Mouse (Mus musculus) small intestine, adult 2 months (tissue): ENCODE results near the gene Flcn. TPM values are rescaled to one million over a fixed set of nuclear protein-coding genes. Genes with fewer than 3 reads are reported as not detected.

Source experiments
- H3K27ac ChIP-seq: fragments of 200-500 bp; 2 replicates; pipeline ENCODE4 v1.5.1; 2012; ENCODE audit warnings: low read depth, low read length, control low read depth, inconsistent platforms; ENCODE audit not compliant: insufficient read depth
- H3K27me3 ChIP-seq: fragments of 200-500 bp; 2 replicates; pipeline ENCODE4 v1.6.1; 2012; ENCODE audit warnings: mild to moderate bottlenecking, moderate library complexity, low read length, inconsistent platforms; ENCODE audit not compliant: control insufficient read depth, insufficient read depth
- H3K36me3 ChIP-seq: fragments of 200-500 bp; 2 replicates; pipeline ENCODE4 v1.6.1; 2012; ENCODE audit warnings: mild to moderate bottlenecking, low read length, control low read depth, inconsistent platforms; ENCODE audit not compliant: control insufficient read depth, insufficient read depth
- H3K4me1 ChIP-seq: fragments of 200-500 bp; 2 replicates; pipeline ENCODE4 v1.6.1; 2012; ENCODE audit warnings: low read length, inconsistent platforms, mixed read lengths; ENCODE audit not compliant: control insufficient read depth, insufficient read depth, insufficient read length
- H3K4me3 ChIP-seq: fragments of 200-500 bp; 2 replicates; pipeline ENCODE4 v1.5.1; 2012; ENCODE audit warnings: low read depth, mild to moderate bottlenecking, control low read depth, inconsistent platforms, low read length, moderate library complexity
- CTCF ChIP-seq: fragments of 200-500 bp; IDR thresholded peaks from 2 replicates; pipeline ENCODE4 v1.5.1; 2012; ENCODE audit warnings: low read depth, mild to moderate bottlenecking, control low read depth, inconsistent platforms, low read length, moderate library complexity, mixed read lengths; ENCODE audit not compliant: insufficient replicate concordance, insufficient read length; ENCODE audit errors: extremely low read depth
- POLR2A ChIP-seq: fragments of 200-500 bp; IDR thresholded peaks from 2 replicates; pipeline ENCODE4 v1.6.1; 2012; ENCODE audit warnings: low read depth, mild to moderate bottlenecking, control low read depth, inconsistent platforms, low read length, moderate library complexity
- WGBS: fragments of 180-500 bp; shearing (Covaris S2); methylation state at CpG from one replicate; pipeline ENCODE4 v1.1.7; 2018; 5-methylcytosine and 5-hydroxymethylcytosine counted together
- polyA plus RNA-seq: library from polyadenylated mRNA; depleted of rRNA; stranded (reverse); fragments of >200 nt; gene quantifications from 2 replicates; pipeline ENCODE4 v1.2.3, GENCODE M21; 2012

The Flcn gene
- polyA plus RNA-seq, 1 experiment: 23.8 TPM

GRCm38 (mm10) chr11:59804409-59805110 lies 5.3 kb downstream of the Flcn start:
- TF ChIP-seq CTCF (no peak), POLR2A (no peak)
- whole genome bisulfite sequencing: 96% methylated on average over 22 of the region's 22 CpGs

GRCm38 (mm10) chr11:59803516-59803915 lies 6.3 kb downstream of the Flcn start:
- Histone ChIP-seq H3K27ac (no peak overlapping the region), H3K36me3 (peaks cover 75% of the 10 kb centered on the region), H3K27me3 (no peaks in the 10 kb centered on the region), H3K4me1 (peaks cover 2% of the 10 kb centered on the region), H3K4me3 (no peak overlapping the region)
- no peak for TF ChIP-seq POLR2A
- TF ChIP-seq CTCF: no peak
- 92% methylated on average over 14 of the region's 14 CpGs for WGBS

More at GRCm38 (mm10) chr11:59804409-59805110, 5.3 kb downstream of the Flcn start:
- H3K27ac ChIP-seq: no peak overlapping the region
- no peaks in the 10 kb centered on the region for H3K27me3 ChIP-seq
- no peak overlapping the region for H3K4me3 ChIP-seq
- peaks cover 6% of the 10 kb centered on the region for H3K4me1 ChIP-seq
- peaks cover 66% of the 10 kb centered on the region for H3K36me3 ChIP-seq

DNA sequence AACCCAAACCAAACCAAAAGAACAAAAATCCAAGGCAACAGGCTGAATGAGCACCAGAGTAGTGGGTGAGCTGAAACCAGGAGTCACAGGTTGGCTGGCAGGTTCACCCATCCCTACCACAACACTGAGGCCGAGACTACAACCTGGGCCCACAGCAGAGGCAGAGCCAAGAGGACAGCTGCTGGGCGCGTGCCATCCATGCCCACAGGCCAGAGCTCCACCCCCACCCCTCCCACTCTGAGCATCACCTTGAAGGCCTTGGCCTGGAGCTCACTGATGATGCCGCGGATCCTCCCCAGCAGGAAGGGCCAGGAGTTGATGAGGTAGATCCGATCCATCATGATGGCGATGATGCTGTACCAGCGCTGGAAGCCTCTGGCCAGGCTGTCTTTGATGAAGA lies 7.9 kb downstream of the Flcn start:
- H3K27ac ChIP-seq: no peak overlapping the region
- no peak for TF ChIP-seq POLR2A
- TF ChIP-seq CTCF: no peak
- peaks cover 82% of the 10 kb centered on the region for H3K36me3 ChIP-seq
- H3K4me3 ChIP-seq: no peak overlapping the region
- H3K4me1 ChIP-seq: no peaks in the 10 kb centered on the region; the same call in 1 of the 2 replicates
- 92% methylated on average over 8 of the region's 8 CpGs for WGBS
- no peaks in the 10 kb centered on the region for H3K27me3 ChIP-seq

DNA sequence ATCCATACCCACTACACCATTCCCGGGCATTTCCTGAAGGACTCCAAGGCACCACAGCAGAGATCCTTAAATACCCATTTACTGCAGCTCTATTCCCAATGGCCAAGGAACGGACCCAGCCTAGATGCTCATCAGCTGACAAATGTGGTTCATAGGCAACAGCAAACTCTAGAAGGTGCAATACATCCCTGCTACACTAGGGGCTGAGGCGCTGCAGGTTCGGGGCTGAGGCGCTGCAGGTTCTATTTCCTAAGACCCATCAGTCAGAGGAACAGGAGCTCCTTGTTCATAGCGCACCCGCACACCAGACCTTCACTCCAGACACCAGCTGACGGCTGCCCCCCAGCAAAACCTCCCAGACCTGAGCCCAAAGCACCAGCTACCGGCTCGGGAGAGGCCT lies 9.4 kb downstream of the Flcn start:
- Histone ChIP-seq H3K27me3 (no peaks in the 10 kb centered on the region), H3K27ac (no peak overlapping the region), H3K36me3 (peaks cover 84% of the 10 kb centered on the region), H3K4me1 (no peaks in the 10 kb centered on the region), H3K4me3 (no peak overlapping the region)
- WGBS: 98% methylated on average over 10 of the region's 10 CpGs
- TF ChIP-seq CTCF (no peak), POLR2A (no peak)

DNA sequence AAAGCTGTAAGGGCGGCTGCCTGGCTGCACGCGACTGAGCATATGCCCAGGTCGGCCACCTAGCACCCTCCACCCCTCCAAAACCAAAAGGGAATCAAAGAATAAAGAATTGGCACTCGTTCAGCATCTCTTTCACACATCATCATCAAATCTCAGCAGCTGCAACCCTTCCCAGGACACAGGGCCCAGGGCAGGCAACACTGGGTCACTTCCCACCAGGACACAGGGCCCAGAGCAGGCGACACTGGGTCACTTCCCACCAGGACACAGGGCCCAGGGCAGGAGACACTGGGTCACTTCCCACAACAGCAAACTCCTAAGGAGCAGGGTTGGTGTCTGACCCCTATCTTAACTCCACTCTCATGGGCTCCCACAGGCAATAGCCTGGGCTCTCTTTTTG lies 16.4 kb downstream of the Flcn start:
- no peaks in the 10 kb centered on the region for H3K27me3 ChIP-seq
- WGBS: 88% methylated on average over 6 of the region's 6 CpGs
- TF ChIP-seq POLR2A (no peak), CTCF (no peak)
- no peaks in the 10 kb centered on the region for H3K4me1 ChIP-seq
- H3K27ac ChIP-seq: no peak overlapping the region
- peaks cover 60% of the 10 kb centered on the region for H3K36me3 ChIP-seq
- H3K4me3 ChIP-seq: no peak overlapping the region

- TF ChIP-seq POLR2A (no peak), CTCF (no peak)
- H3K36me3 ChIP-seq: peaks cover 23% of the 10 kb centered on the region
- no peaks in the 10 kb centered on the region for H3K27me3 ChIP-seq
- H3K4me1 ChIP-seq: peaks cover 9% of the 10 kb centered on the region
- 62% methylated on average over 1 of the region's 1 CpGs for WGBS
- no peak overlapping the region for H3K27ac ChIP-seq
- no peak overlapping the region for H3K4me3 ChIP-seq
Observed at GRCm38 (mm10) chr11:59789311-59789710, 20.5 kb downstream of the Flcn start.

DNA sequence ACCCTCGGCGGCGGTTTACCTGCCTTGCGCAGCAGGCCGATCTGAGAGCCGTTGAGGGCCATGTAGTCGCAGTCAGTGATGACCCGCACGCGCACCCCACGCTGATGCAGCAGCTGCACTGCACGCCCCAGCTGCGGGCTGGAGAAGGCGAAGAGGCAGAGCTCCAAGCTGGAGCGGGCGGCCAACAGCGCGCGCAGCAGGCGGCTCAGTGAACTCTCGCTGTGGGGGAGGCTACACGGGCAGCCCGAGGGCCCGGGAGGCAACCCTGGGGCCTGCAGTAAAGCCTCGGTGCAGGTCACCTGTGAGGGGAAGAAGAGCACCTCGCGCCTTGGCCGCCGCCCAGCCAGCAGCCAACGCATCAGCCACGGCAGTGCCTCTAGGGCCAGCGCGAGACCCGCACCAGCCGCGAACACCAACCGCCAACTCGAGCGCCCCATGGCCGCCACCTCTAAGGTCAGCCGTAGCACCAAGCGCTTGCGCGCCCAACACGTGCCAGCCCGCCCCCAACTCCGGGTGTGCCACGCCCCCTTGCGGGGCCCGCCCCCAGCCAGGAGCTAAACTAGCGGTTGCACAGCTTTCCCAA lies 22.5 kb downstream of the Flcn start, which contains the start of gene Pld6:
TSS of gene Pld6 (minus strand) at position 447 of the 583 bp plus-strand sequence.
- Histone ChIP-seq H3K36me3 (peaks cover 6% of the 10 kb centered on the region), H3K4me1 (peaks cover 9% of the 10 kb centered on the region), H3K4me3 (peak within 1 kb of the TSS; percentile 55), H3K27me3 (no peaks in the 10 kb centered on the region), H3K27ac (no peak within 1 kb of the TSS)
- WGBS: 1% methylated on average over 48 of the region's 51 CpGs
- no peak for TF ChIP-seq CTCF
- no peak for TF ChIP-seq POLR2A
